Mouse (Mus musculus): ENCODE measurements around the gene Efhc1.

DNA sequence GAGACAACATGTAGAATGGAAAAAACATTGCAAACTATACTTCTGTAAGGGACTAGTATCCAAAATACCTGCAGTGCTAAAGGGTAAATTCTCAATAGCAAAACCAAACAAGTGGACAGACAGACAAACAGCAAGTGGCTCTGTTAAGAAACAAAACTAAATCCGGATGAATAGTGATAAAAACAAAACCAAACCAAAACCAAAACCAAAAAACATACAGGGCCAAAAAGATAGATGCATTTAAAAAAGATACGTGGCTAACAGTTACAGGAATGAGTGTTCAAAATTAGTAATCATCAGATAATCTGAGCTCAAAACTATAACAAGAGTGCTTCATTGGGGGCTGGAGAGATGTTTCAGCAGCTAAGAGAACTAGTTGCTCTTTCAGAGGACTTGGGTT lies 18.2 kb downstream of the Efhc1 start:
- TF ChIP-seq CTCF (IDR thresholded peaks at IDR 0.05; ENCODE audit: borderline replicate concordance, insufficient read depth, low read length), result no peak
- no peak for TF ChIP-seq POLR2A (IDR thresholded peaks at IDR 0.05; ENCODE audit: low read depth, low read length)
